Mouse (Mus musculus) neural tube, embryonic 10.5 days (tissue): ENCODE data around the gene Tcirg1.

Source experiments
- DNase-seq: peaks from one replicate; pipeline ENCODE4 v3.0.0-alpha.2; 2017; ENCODE audit warnings: low spot score; ENCODE audit errors: extremely low spot score

The Tcirg1 gene

GRCm38 (mm10) chr19:3927989-3928388 is 21.1 kb upstream of the Tcirg1 start:
- no peak for DNase-seq

GRCm38 (mm10) chr19:3926685-3927084 is 19.8 kb upstream of the Tcirg1 start:
- no peak for DNase-seq

GRCm38 (mm10) chr19:3926279-3926678 is 19.3 kb upstream of the Tcirg1 start:
- DNase-seq, result no peak

- no peak for DNase-seq
Measured at GRCm38 (mm10) chr19:3925859-3926258, 18.9 kb upstream of the Tcirg1 start.

- no peak for DNase-seq
Measured at GRCm38 (mm10) chr19:3924868-3925267, 17.9 kb upstream of the Tcirg1 start.

- no peak for DNase-seq
Measured at GRCm38 (mm10) chr19:3924190-3924589, 17.3 kb upstream of the Tcirg1 start.

GRCm38 (mm10) chr19:3923586-3923985 is 16.7 kb upstream of the Tcirg1 start:
- DNase-seq, result no peak

- no peak for DNase-seq
Measured at GRCm38 (mm10) chr19:3922661-3923371, 15.9 kb upstream of the Tcirg1 start.

GRCm38 (mm10) chr19:3919928-3920327 is 13.0 kb upstream of the Tcirg1 start:
- no peak for DNase-seq

GRCm38 (mm10) chr19:3916727-3917126 is 9.8 kb upstream of the Tcirg1 start:
- no peak for DNase-seq

GRCm38 (mm10) chr19:3914535-3914934 is 7.6 kb upstream of the Tcirg1 start:
- DNase-seq, result no peak

GRCm38 (mm10) chr19:3913692-3914091 is 6.8 kb upstream of the Tcirg1 start:
- DNase-seq, result no peak

GRCm38 (mm10) chr19:3912337-3913204 is 5.6 kb upstream of the Tcirg1 start, which contains the start of gene Ndufs8:
Gene Ndufs8 (minus strand): TSS chr19:3912774.
- peak; percentile 91 for DNase-seq

GRCm38 (mm10) chr19:3910206-3910605 is 3.3 kb upstream of the Tcirg1 start:
- no peak for DNase-seq

- no peak for DNase-seq
Measured at GRCm38 (mm10) chr19:3907876-3908660, 1.1 kb upstream of the Tcirg1 start.

- DNase-seq, result no peak
Measured at GRCm38 (mm10) chr19:3906326-3906725, 607 bp downstream of the Tcirg1 start.

GRCm38 (mm10) chr19:3905261-3905969 is 1.5 kb downstream of the Tcirg1 start:
- DNase-seq, result no peak

- no peak for DNase-seq
Measured at GRCm38 (mm10) chr19:3904363-3904675, 2.6 kb downstream of the Tcirg1 start.

GRCm38 (mm10) chr19:3903648-3904362 is 3.1 kb downstream of the Tcirg1 start:
- no peak for DNase-seq

- DNase-seq, result no peak
Measured at GRCm38 (mm10) chr19:3902966-3903365, 4.0 kb downstream of the Tcirg1 start.

GRCm38 (mm10) chr19:3899618-3900017 is 7.3 kb downstream of the Tcirg1 start:
- DNase-seq, result no peak
